Mouse (Mus musculus): Measurements from ENCODE around the gene Stx18.
A peak's percentile ranks its signal among the peaks of the same experiment; 100 is the strongest.

Stx18 gene

GRCm38 (mm10) chr5:38038710-38039592 lies at the start of gene Stx18:
Gene Stx18, plus strand, starts transcription at chr5:38038742.
- DNase-seq (ENCODE audit: low read depth, low spot score) = peak; percentile 95

DNA sequence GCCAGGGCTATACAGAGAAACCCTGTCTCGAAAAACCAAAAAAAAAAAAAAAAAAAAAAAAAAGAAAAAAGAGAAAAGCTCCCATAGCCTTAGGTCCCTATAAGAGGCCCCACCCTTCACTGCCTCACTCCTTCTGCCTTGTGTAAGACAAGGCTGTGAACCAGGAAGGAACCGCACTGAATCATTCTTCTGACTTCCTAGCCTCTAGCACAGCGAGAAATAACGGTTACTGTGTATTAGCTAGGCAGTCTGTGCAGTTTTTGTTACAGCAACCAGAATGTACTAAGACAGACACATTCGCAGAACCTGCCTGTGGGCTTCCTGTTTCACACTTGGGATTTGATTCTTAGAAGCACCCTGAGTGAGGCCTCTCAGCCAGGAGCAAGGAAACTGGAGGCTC lies 46.2 kb upstream of the Stx18 start:
- no peak for DNase-seq (ENCODE audit: low read depth, low spot score)

- DNase-seq (ENCODE audit: low read depth, low spot score) = no peak
Observed at GRCm38 (mm10) chr5:37998805-37999204, 39.7 kb upstream of the Stx18 start.

DNA sequence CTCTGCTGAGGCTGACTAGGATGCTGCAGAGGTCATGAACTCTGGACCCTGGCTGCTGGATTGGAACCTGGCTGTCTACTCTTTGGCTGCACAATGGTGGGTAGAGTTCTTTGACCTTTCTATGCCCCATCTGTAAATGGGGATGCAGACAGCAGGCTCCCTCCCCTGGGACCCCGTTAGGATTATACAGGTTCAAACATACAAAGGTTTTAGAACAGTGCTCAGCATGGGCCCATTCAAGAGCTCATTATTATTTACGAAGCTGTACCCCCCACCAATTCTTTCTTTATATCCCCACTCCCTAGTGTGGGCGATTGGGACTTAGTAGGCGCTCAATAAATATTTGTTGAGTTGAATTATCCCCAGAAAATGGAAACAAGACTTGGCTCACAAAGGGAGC lies 36.0 kb upstream of the Stx18 start:
- DNase-seq (ENCODE audit: low read depth, low spot score) = peak; percentile 54

- DNase-seq (ENCODE audit: low read depth, low spot score) = no peak
Observed at GRCm38 (mm10) chr5:38004746-38005145, 33.8 kb upstream of the Stx18 start.

- no peak for DNase-seq (ENCODE audit: low read depth, low spot score)
Observed at GRCm38 (mm10) chr5:38006415-38007347, 31.9 kb upstream of the Stx18 start.

DNA sequence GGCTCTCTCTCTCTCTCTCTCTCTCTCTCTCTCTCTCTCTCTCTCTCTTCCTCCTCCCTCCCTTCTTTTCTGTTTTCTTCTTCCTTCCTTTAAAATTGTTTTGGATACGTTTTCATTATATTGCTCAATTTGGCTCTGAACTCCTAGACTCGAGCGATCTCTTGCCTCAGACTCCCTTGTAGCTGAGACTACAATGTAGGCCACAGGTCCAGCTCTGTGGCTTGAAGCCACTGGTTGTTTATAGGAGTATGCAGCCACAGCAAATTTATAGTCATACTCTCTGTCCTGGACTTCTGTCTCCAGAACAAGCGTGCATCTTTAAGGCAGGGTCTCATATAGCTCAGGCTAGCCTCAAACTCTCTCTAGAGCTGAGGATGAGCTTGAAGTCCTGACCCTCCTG lies 29.5 kb upstream of the Stx18 start:
- no peak for DNase-seq (ENCODE audit: low read depth, low spot score)

GRCm38 (mm10) chr5:38014916-38015315 lies 23.6 kb upstream of the Stx18 start:
- peak; percentile 55 for DNase-seq (ENCODE audit: low read depth, low spot score)

GRCm38 (mm10) chr5:38016945-38017344 lies 21.6 kb upstream of the Stx18 start:
- no peak for DNase-seq (ENCODE audit: low read depth, low spot score)

DNA sequence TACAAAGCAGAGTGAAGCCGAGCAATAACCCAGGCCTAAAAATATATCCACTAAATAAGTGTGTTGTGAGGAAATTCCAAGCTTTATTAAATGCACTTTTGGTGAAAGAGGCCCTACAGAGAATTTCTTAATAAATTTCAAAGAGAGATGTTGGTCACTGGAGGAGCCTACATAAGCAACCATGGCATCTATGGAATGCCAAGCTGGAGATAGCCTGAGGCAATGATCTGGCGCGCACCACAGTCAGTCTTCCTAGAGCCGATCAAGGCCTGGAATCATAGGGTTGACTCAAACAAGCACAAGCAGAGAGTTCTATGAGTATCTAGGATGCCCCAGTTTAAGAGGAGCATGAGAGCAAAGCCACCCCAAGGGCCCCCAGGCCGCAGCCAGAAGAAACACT lies 10.9 kb upstream of the Stx18 start:
- DNase-seq (ENCODE audit: low read depth, low spot score) = no peak

GRCm38 (mm10) chr5:38038274-38038673 lies 268 bp upstream of the Stx18 start:
- peak; percentile 6 for DNase-seq (ENCODE audit: low read depth, low spot score)

DNA sequence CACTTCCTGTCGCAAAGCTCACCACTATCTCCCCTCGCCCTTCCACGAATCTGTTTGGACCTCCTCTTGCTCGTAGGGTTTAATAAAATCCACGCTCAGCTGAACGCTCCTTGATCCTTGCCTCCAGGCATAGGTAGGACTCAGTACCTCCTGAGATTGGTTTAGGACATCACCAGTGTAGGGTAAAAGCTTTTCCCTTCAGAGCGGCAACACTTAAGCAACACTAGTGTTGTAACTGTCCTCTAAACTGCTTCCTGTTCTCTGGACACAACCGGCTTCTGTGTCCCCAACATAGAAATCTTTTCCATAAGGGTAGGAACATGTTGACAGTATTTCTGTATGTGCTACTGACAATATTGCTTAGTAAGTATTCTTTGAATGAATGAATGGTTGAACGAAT lies 1.3 kb downstream of the Stx18 start:
- no peak for DNase-seq (ENCODE audit: low read depth, low spot score)

GRCm38 (mm10) chr5:38044923-38045322 lies 6.4 kb downstream of the Stx18 start:
- no peak for DNase-seq (ENCODE audit: low read depth, low spot score)

DNA sequence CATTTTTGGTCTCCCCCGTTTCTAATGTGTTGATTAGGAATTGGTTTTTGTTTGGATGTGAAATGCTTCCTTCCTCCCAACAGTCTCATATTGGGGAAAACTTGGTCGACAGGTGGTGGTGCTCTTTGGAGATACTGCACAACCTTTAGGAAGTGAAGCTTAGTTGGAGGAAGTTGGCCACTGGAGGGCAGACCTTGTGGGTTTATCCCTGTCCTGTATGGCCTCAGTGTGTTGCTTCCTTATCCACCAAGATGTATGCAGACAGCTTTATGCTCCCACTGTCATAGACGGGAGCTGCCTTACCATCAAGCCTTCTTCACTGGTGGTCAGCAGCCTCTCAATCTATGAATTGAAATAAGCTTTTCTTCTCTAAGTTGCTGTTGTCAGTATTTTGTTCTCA lies 9.6 kb downstream of the Stx18 start:
- no peak for DNase-seq (ENCODE audit: low read depth, low spot score)

GRCm38 (mm10) chr5:38061051-38061450 lies 22.5 kb downstream of the Stx18 start:
- no peak for DNase-seq (ENCODE audit: low read depth, low spot score)

DNA sequence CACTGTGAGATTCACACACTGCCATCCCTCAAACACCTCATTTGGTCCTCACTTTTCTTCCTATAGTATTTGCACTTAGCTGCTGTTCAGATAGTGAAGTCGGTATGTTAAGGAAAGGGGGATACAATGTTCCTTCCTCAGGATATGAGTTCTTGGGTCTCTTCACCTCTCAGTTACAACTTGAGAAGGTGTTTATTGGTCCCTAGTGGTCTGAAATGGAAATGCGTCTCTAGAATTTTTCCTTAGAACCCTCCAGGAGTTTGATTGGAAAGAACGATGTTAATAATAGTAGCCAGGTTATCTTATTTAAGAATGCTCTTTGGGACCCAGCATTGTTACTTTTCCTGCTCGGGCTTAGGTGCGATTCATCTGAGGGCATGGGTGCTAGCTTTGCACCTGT lies 24.2 kb downstream of the Stx18 start:
- DNase-seq (ENCODE audit: low read depth, low spot score) = peak; percentile 39

GRCm38 (mm10) chr5:38063339-38063738 lies 24.8 kb downstream of the Stx18 start:
- DNase-seq (ENCODE audit: low read depth, low spot score) = no peak

GRCm38 (mm10) chr5:38064043-38064575 lies 25.6 kb downstream of the Stx18 start:
- no peak for DNase-seq (ENCODE audit: low read depth, low spot score)

GRCm38 (mm10) chr5:38064701-38065100 lies 26.2 kb downstream of the Stx18 start:
- DNase-seq (ENCODE audit: low read depth, low spot score) = no peak

GRCm38 (mm10) chr5:38065454-38065853 lies 26.9 kb downstream of the Stx18 start:
- no peak for DNase-seq (ENCODE audit: low read depth, low spot score)

- DNase-seq (ENCODE audit: low read depth, low spot score) = no peak
Observed at GRCm38 (mm10) chr5:38066606-38067005, 28.1 kb downstream of the Stx18 start.

DNA sequence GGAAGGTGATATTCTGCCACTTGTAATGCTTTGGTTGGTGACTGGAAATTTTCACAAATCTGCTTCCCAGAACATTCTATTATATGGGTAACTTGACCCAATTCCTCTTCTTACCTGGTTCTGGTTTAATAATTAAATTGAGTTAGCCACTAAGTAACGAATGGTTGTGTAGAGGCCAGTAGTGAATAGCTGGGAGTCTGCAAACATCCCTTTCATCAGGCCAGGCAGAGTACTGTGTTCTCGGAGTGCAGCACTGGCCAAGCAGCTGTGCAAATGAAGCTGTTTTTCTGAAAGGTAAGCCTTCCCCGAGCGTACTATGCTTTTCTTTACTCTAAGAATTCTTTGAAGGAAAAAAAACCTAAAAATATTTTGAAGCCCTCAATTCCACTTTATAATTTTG lies 37.8 kb downstream of the Stx18 start:
- DNase-seq (ENCODE audit: low read depth, low spot score) = no peak

Data from R1 (cell line).